Mouse (Mus musculus) neural tube, embryonic 14.5 days (tissue): Measurements from ENCODE around the gene Tex13b. TPM values are rescaled to one million over a fixed set of nuclear protein-coding genes. Genes with fewer than 3 reads are reported as not detected.

ENCODE experiments used
- ATAC-seq: fragments of 200-750 bp; cut with Nextera tagmentation; 2 replicates; pipeline ENCODE4 v1.8.0; 2017; ENCODE audit warnings: low read depth, mild to moderate bottlenecking, moderate TSS enrichment, moderate library complexity
- H3K27ac ChIP-seq: fragments of 300-500 bp; sonication (generic); 2 replicates; pipeline ENCODE4 v1.5.1; 2014; ENCODE audit warnings: low read depth, mild to moderate bottlenecking, control low read depth, low read length, moderate library complexity, mixed read lengths
- H3K27me3 ChIP-seq: fragments of 300-500 bp; sonication (generic); 2 replicates; pipeline ENCODE4 v1.6.1; 2014; ENCODE audit warnings: low read length; ENCODE audit not compliant: control insufficient read depth, insufficient read depth
- H3K36me3 ChIP-seq: fragments of 300-500 bp; sonication (generic); 2 replicates; pipeline ENCODE4 v1.6.1; 2014; ENCODE audit warnings: low read length, mixed read lengths; ENCODE audit not compliant: control insufficient read depth, insufficient read depth
- H3K4me1 ChIP-seq: fragments of 300-500 bp; sonication (generic); 2 replicates; pipeline ENCODE4 v1.6.1; 2014; ENCODE audit warnings: low read length; ENCODE audit not compliant: control insufficient read depth, insufficient read depth
- H3K4me2 ChIP-seq: fragments of 300-500 bp; sonication (generic); 2 replicates; pipeline ENCODE4 v1.6.1; 2014; ENCODE audit warnings: mild to moderate bottlenecking, low read depth, low read length, control low read depth
- H3K4me3 ChIP-seq: fragments of 300-500 bp; sonication (generic); 2 replicates; pipeline ENCODE4 v1.5.1; 2014; ENCODE audit warnings: low read depth, low read length, control low read depth, mixed read lengths
- H3K9ac ChIP-seq: fragments of 300-500 bp; sonication (generic); replicated peaks from 2 replicates; pipeline ENCODE4 v1.6.1; 2014; ENCODE audit warnings: low read depth, mild to moderate bottlenecking, control low read depth, low read length, mixed read lengths
- H3K9me3 ChIP-seq: fragments of 300-500 bp; sonication (generic); 2 replicates; pipeline ENCODE4 v1.6.1; 2016; ENCODE audit warnings: low read length; ENCODE audit not compliant: control insufficient read depth
- WGBS: fragments of 180-500 bp; shearing (Covaris S2); extraction: QIAGEN DNeasy Blood & Tissue Kit; methylation state at CpG from one replicate; pipeline ENCODE4 v1.1.7; 2014; 5-methylcytosine and 5-hydroxymethylcytosine counted together
- polyA plus RNA-seq: library from polyadenylated mRNA; unstranded; fragments of >200 nt; fragmentation: Nextera tagmentation; extraction: Ambion mirVana; gene quantifications from 2 replicates; pipeline ENCODE4 v1.2.1, GENCODE M21; 2014

Gene Tex13b
- polyA plus RNA-seq, 1 experiment from 2014 or later = not detected

DNA sequence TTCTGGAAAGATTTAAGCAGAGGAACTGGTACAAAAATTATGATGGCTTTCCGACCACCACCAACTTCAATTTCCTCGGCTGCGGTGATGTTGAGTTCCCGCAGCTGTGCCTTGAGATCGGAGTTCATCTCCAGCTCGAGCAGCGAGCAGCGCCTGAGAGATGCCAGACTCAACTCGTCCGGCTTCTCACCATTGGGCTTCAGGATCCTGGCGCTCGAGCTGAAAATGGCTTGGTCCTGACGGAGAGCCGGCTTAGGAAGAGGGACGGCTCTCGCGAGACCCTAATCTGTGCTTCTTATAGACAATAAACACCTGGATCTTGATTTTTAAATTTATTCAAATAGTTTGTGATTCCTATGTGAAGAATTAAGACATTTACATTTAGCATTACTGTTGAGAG, 9.1 kb upstream of the Tex13b start:
- Histone ChIP-seq H3K4me2 (no peak overlapping the region), H3K4me3 (no peak overlapping the region), H3K4me1 (no peaks in the 10 kb centered on the region), H3K9me3 (no peaks in the 10 kb centered on the region), H3K36me3 (no peaks in the 10 kb centered on the region), H3K9ac (no peak overlapping the region), H3K27ac (no peak overlapping the region), H3K27me3 (no peaks in the 10 kb centered on the region)
- no peak for ATAC-seq
- 83% methylated on average over 17 of the region's 17 CpGs for WGBS

- H3K4me1 ChIP-seq = no peaks in the 10 kb centered on the region
- no peaks in the 10 kb centered on the region for H3K27me3 ChIP-seq
- no peak for ATAC-seq
- H3K9ac ChIP-seq = no peak overlapping the region
- H3K36me3 ChIP-seq = no peaks in the 10 kb centered on the region
- H3K4me2 ChIP-seq = no peak overlapping the region
- no peak overlapping the region for H3K4me3 ChIP-seq
- WGBS = 90% methylated on average over 2 of the region's 2 CpGs
- no peak overlapping the region for H3K27ac ChIP-seq
- H3K9me3 ChIP-seq = no peaks in the 10 kb centered on the region
These were observed 7.9 kb downstream of the Tex13b start for GRCm38 (mm10) chrX:140805340-140805739.

DNA sequence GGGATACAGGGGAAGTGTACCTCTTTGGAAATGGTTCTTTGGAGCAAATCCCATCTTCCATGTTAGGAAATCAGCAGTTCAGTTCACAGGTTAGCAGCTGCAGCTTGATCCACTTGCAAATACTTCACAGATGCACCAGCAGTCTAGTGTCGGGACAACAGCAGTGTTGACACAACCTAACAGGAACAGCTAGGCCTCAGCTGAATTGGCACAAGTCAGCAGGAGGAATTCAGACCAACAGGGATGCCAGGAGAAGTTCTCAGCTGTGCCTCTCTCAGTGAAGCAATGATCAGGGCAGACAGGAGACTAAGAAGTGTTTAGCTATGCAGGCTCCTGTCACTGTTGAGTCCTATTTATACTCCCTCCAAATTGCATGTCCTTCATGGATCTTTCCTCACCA, 43.4 kb downstream of the Tex13b start:
- H3K4me1 ChIP-seq = no peaks in the 10 kb centered on the region
- H3K9ac ChIP-seq = no peak overlapping the region
- H3K9me3 ChIP-seq = no peaks in the 10 kb centered on the region
- H3K4me3 ChIP-seq = no peak overlapping the region
- no peak overlapping the region for H3K27ac ChIP-seq
- H3K36me3 ChIP-seq = no peaks in the 10 kb centered on the region
- no peak for ATAC-seq
- H3K4me2 ChIP-seq = no peak overlapping the region
- H3K27me3 ChIP-seq = no peaks in the 10 kb centered on the region
- whole genome bisulfite sequencing = 82% methylated on average over 1 of the region's 1 CpGs

Other genes with a start within 250 kb of the Tex13b start
- gene Tsc22d3, start 212.8 kb downstream of the Tex13b start, polyA plus RNA-seq = 124 and 132 TPM in 2 replicates
- 10.4 and 10.8 TPM in 2 replicates for gene Mid2, start 148.8 kb downstream of the Tex13b start, polyA plus RNA-seq
- gene Vsig1, start 94.2 kb upstream of the Tex13b start, polyA plus RNA-seq = not detected in 2 replicates
- 43.4 and 45.4 TPM in 2 replicates for gene Psmd10, start 143.3 kb upstream of the Tex13b start, polyA plus RNA-seq
- gene Atg4a, start 143.5 kb upstream of the Tex13b start, polyA plus RNA-seq = 9.4 and 12.6 TPM in 2 replicates